Mouse (Mus musculus): Measurements from ENCODE around the gene Fam221a. TPM values are rescaled to one million over a fixed set of nuclear protein-coding genes. Genes with fewer than 3 reads are reported as not detected.
A peak's percentile ranks its signal among the peaks of the same experiment; 100 is the strongest.

The Fam221a gene
- polyA plus RNA-seq, 1 experiment from 2014 or later = 6.0 TPM

GRCm38 (mm10) chr6:49326846-49327245, 40.7 kb upstream of the Fam221a start:
- Histone ChIP-seq H3K36me3 (ENCODE audit: control insufficient read depth, insufficient read depth, low read length) (no peaks in the 10 kb centered on the region), H3K27ac (ENCODE audit: low read depth, low read length) (no peak overlapping the region), H3K4me2 (no peak overlapping the region), H3K27me3 (ENCODE audit: control insufficient read depth, insufficient read depth, low read length) (no peaks in the 10 kb centered on the region), H3K4me1 (ENCODE audit: control insufficient read depth, insufficient read depth, low read length) (no peaks in the 10 kb centered on the region; the same call in 1 of the 2 replicates), H3K4me3 (ENCODE audit: low read depth, low read length) (no peak overlapping the region), H3K9me3 (ENCODE audit: control insufficient read depth, low read length) (no peaks in the 10 kb centered on the region), H3K9ac (ENCODE audit: low read length) (no peak overlapping the region)
- DNase-seq (ENCODE audit: low spot score, missing footprints) = peak; percentile 67
- ATAC-seq (ENCODE audit: low FRiP score) = no peak
- 89% methylated on average over 3 of the region's 3 CpGs for WGBS

GRCm38 (mm10) chr6:49331369-49332059, 36.0 kb upstream of the Fam221a start:
- WGBS = 78% methylated on average over 5 of the region's 5 CpGs
- Histone ChIP-seq H3K9me3 (ENCODE audit: control insufficient read depth, low read length) (no peaks in the 10 kb centered on the region), H3K4me3 (ENCODE audit: low read depth, low read length) (no peak overlapping the region), H3K4me2 (no peak overlapping the region), H3K27ac (ENCODE audit: low read depth, low read length) (no peak overlapping the region), H3K9ac (ENCODE audit: low read length) (no peak overlapping the region), H3K36me3 (ENCODE audit: control insufficient read depth, insufficient read depth, low read length) (no peaks in the 10 kb centered on the region), H3K27me3 (ENCODE audit: control insufficient read depth, insufficient read depth, low read length) (no peaks in the 10 kb centered on the region), H3K4me1 (ENCODE audit: control insufficient read depth, insufficient read depth, low read length) (no peaks in the 10 kb centered on the region; the same call in 1 of the 2 replicates)
- ATAC-seq (ENCODE audit: low FRiP score) (no peak), DNase-seq (ENCODE audit: low spot score, missing footprints) (peak; percentile 75)

GRCm38 (mm10) chr6:49332060-49332370, 35.5 kb upstream of the Fam221a start:
- Histone ChIP-seq H3K27ac (ENCODE audit: low read depth, low read length) (no peak overlapping the region), H3K27me3 (ENCODE audit: control insufficient read depth, insufficient read depth, low read length) (no peaks in the 10 kb centered on the region), H3K4me1 (ENCODE audit: control insufficient read depth, insufficient read depth, low read length) (no peaks in the 10 kb centered on the region; the same call in 1 of the 2 replicates), H3K9me3 (ENCODE audit: control insufficient read depth, low read length) (no peaks in the 10 kb centered on the region), H3K4me3 (ENCODE audit: low read depth, low read length) (no peak overlapping the region), H3K4me2 (no peak overlapping the region), H3K9ac (ENCODE audit: low read length) (no peak overlapping the region), H3K36me3 (ENCODE audit: control insufficient read depth, insufficient read depth, low read length) (no peaks in the 10 kb centered on the region)
- ATAC-seq (ENCODE audit: low FRiP score) = no peak
- DNase-seq (ENCODE audit: low spot score, missing footprints) = peak; percentile 81
- WGBS = 71% methylated on average over 13 of the region's 13 CpGs

- ATAC-seq (ENCODE audit: low FRiP score) (no peak), DNase-seq (ENCODE audit: low spot score, missing footprints) (peak; percentile 74)
- WGBS = 11% methylated on average over 9 of the region's 9 CpGs
- Histone ChIP-seq H3K36me3 (ENCODE audit: control insufficient read depth, insufficient read depth, low read length) (no peaks in the 10 kb centered on the region), H3K9me3 (ENCODE audit: control insufficient read depth, low read length) (no peaks in the 10 kb centered on the region), H3K4me1 (ENCODE audit: control insufficient read depth, insufficient read depth, low read length) (no peaks in the 10 kb centered on the region), H3K9ac (ENCODE audit: low read length) (no peak overlapping the region), H3K4me2 (no peak overlapping the region), H3K27ac (ENCODE audit: low read depth, low read length) (no peak overlapping the region), H3K4me3 (ENCODE audit: low read depth, low read length) (no peak overlapping the region), H3K27me3 (ENCODE audit: control insufficient read depth, insufficient read depth, low read length) (no peaks in the 10 kb centered on the region)
Observed at GRCm38 (mm10) chr6:49338566-49338965, 29.0 kb upstream of the Fam221a start.

GRCm38 (mm10) chr6:49339145-49339544, 28.4 kb upstream of the Fam221a start:
- 38% methylated on average over 6 of the region's 6 CpGs for WGBS
- no peaks in the 10 kb centered on the region for H3K36me3 ChIP-seq (ENCODE audit: control insufficient read depth, insufficient read depth, low read length)
- H3K27ac ChIP-seq (ENCODE audit: low read depth, low read length) = no peak overlapping the region
- ATAC-seq (ENCODE audit: low FRiP score) (no peak), DNase-seq (ENCODE audit: low spot score, missing footprints) (peak; percentile 23)
- no peaks in the 10 kb centered on the region for H3K4me1 ChIP-seq (ENCODE audit: control insufficient read depth, insufficient read depth, low read length)
- no peaks in the 10 kb centered on the region for H3K9me3 ChIP-seq (ENCODE audit: control insufficient read depth, low read length)
- H3K9ac ChIP-seq (ENCODE audit: low read length) = no peak overlapping the region
- no peaks in the 10 kb centered on the region for H3K27me3 ChIP-seq (ENCODE audit: control insufficient read depth, insufficient read depth, low read length)
- no peak overlapping the region for H3K4me2 ChIP-seq
- no peak overlapping the region for H3K4me3 ChIP-seq (ENCODE audit: low read depth, low read length)

GRCm38 (mm10) chr6:49343737-49344469, 23.6 kb upstream of the Fam221a start:
- Histone ChIP-seq H3K4me3 (ENCODE audit: low read depth, low read length) (no peak overlapping the region), H3K9me3 (ENCODE audit: control insufficient read depth, low read length) (no peaks in the 10 kb centered on the region), H3K27me3 (ENCODE audit: control insufficient read depth, insufficient read depth, low read length) (no peaks in the 10 kb centered on the region), H3K36me3 (ENCODE audit: control insufficient read depth, insufficient read depth, low read length) (no peaks in the 10 kb centered on the region), H3K9ac (ENCODE audit: low read length) (no peak overlapping the region), H3K27ac (ENCODE audit: low read depth, low read length) (no peak overlapping the region), H3K4me1 (ENCODE audit: control insufficient read depth, insufficient read depth, low read length) (no peaks in the 10 kb centered on the region), H3K4me2 (no peak overlapping the region)
- peak; percentile 44 for DNase-seq (ENCODE audit: low spot score, missing footprints)
- 75% methylated on average over 14 of the region's 14 CpGs for WGBS
- no peak for ATAC-seq (ENCODE audit: low FRiP score)

- ATAC-seq (ENCODE audit: low FRiP score) = no peak
- WGBS = 88% methylated on average over 7 of the region's 7 CpGs
- no peak overlapping the region for H3K9ac ChIP-seq (ENCODE audit: low read length)
- no peak for DNase-seq (ENCODE audit: low spot score, missing footprints)
- no peak overlapping the region for H3K4me2 ChIP-seq
- no peak overlapping the region for H3K4me3 ChIP-seq (ENCODE audit: low read depth, low read length)
- H3K27ac ChIP-seq (ENCODE audit: low read depth, low read length) = no peak overlapping the region
- H3K36me3 ChIP-seq (ENCODE audit: control insufficient read depth, insufficient read depth, low read length) = no peaks in the 10 kb centered on the region
- H3K9me3 ChIP-seq (ENCODE audit: control insufficient read depth, low read length) = no peaks in the 10 kb centered on the region
- no peaks in the 10 kb centered on the region for H3K27me3 ChIP-seq (ENCODE audit: control insufficient read depth, insufficient read depth, low read length)
- no peaks in the 10 kb centered on the region for H3K4me1 ChIP-seq (ENCODE audit: control insufficient read depth, insufficient read depth, low read length)
Observed at GRCm38 (mm10) chr6:49349826-49350225, 17.7 kb upstream of the Fam221a start.

- Histone ChIP-seq H3K4me2 (no peak overlapping the region), H3K27ac (ENCODE audit: low read depth, low read length) (no peak overlapping the region), H3K36me3 (ENCODE audit: control insufficient read depth, insufficient read depth, low read length) (no peaks in the 10 kb centered on the region), H3K4me3 (ENCODE audit: low read depth, low read length) (no peak overlapping the region), H3K27me3 (ENCODE audit: control insufficient read depth, insufficient read depth, low read length) (no peaks in the 10 kb centered on the region), H3K4me1 (ENCODE audit: control insufficient read depth, insufficient read depth, low read length) (no peaks in the 10 kb centered on the region), H3K9ac (ENCODE audit: low read length) (no peak overlapping the region), H3K9me3 (ENCODE audit: control insufficient read depth, low read length) (no peaks in the 10 kb centered on the region)
- DNase-seq (ENCODE audit: low spot score, missing footprints) (peak; percentile 39), ATAC-seq (ENCODE audit: low FRiP score) (no peak)
- 89% methylated on average over 3 of the region's 3 CpGs for WGBS
Observed at GRCm38 (mm10) chr6:49354613-49355012, 12.9 kb upstream of the Fam221a start.

- no peaks in the 10 kb centered on the region for H3K27me3 ChIP-seq (ENCODE audit: control insufficient read depth, insufficient read depth, low read length)
- no peak overlapping the region for H3K9ac ChIP-seq (ENCODE audit: low read length)
- 57% methylated on average over 4 of the region's 4 CpGs for WGBS
- no peak overlapping the region for H3K4me3 ChIP-seq (ENCODE audit: low read depth, low read length)
- no peaks in the 10 kb centered on the region for H3K4me1 ChIP-seq (ENCODE audit: control insufficient read depth, insufficient read depth, low read length)
- H3K4me2 ChIP-seq = no peak overlapping the region
- DNase-seq (ENCODE audit: low spot score, missing footprints) (peak; percentile 26), ATAC-seq (ENCODE audit: low FRiP score) (no peak)
- no peaks in the 10 kb centered on the region for H3K9me3 ChIP-seq (ENCODE audit: control insufficient read depth, low read length)
- no peaks in the 10 kb centered on the region for H3K36me3 ChIP-seq (ENCODE audit: control insufficient read depth, insufficient read depth, low read length)
- no peak overlapping the region for H3K27ac ChIP-seq (ENCODE audit: low read depth, low read length)
Observed at GRCm38 (mm10) chr6:49355171-49355570, 12.4 kb upstream of the Fam221a start.
